Mouse (Mus musculus) liver, adult 2 months (tissue): ENCODE data around the gene Hmg20b.
A peak's percentile ranks its signal among the peaks of the same experiment; 100 is the strongest.

ENCODE experiments used
- CTCF ChIP-seq: fragments of 200-500 bp; IDR thresholded peaks from 2 replicates; pipeline ENCODE4 v1.5.1; 2011; ENCODE audit warnings: low read depth, low read length, control low read depth
- POLR2A ChIP-seq: fragments of 200-500 bp; IDR thresholded peaks from 2 replicates; pipeline ENCODE4 v1.6.1; 2011; ENCODE audit warnings: low read length, control low read depth; ENCODE audit not compliant: insufficient read depth; ENCODE audit errors: extremely low read depth

DNA sequence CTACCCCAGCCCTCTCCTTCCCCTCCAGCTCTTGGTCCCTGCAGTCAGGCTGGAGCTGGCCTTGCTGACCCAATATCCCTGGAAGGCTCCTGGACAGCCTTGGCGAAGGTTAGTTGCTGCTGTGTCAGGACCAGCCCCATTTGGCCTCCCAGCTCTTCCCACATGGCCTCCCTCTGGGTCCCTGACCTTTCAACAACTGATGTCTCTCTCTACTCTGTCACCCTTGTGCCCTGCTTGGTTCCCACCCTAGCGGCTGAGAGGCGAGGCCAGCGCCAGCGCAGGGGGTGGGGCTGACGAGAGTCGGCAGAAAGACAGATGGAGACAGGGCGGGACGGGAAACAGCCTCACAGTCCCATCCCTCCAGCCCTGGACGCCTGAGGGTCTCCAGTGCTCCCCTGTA, 21.9 kb downstream of the Hmg20b start, which contains the start of gene Tbxa2r:
- TF ChIP-seq CTCF = no peak
- TF ChIP-seq POLR2A = 0 out of 2 replicates have a peak, but pooled peaks have one; percentile 23
